ENCODE assay signal across 13 mouse cellular contexts in genomic region chr16:22097659-22098058, GRCm38 (mm10).
DNase-seq lines count a peak whose midpoint lies in the region; ATAC-seq and TF ChIP-seq lines count a peak whose summit lies in the region.
"Had no signal": no experiment of that assay in that cellular context is flagged by ENCODE, and none has a peak within 500 bp of the region (broad histone marks: within the 10 kb centered on the region; RNA-seq: fewer than 3 reads in every experiment).

No protein-coding gene starts in this region.

- H3K27ac ChIP-seq in forebrain, postnatal 0 days (ENCODE audit: low read depth, low read length): no peak overlapping the region
- no peak overlapping the region for H3K27ac ChIP-seq in heart, adult 2 months
- H3K27ac ChIP-seq: left cerebral cortex, adult 2 months had no signal

- TF ChIP-seq POLR2A in heart, adult 2 months (IDR thresholded peaks at IDR 0.05; ENCODE audit: insufficient read depth, low read depth, low read length): no peak

- no peak; the same call in 1 of the 2 replicates for ATAC-seq in forebrain, postnatal 0 days
- ATAC-seq: intestine, postnatal 0 days had no signal

- DNase-seq in gastrocnemius, postnatal 10 days: peak; percentile 28
- no peak for DNase-seq in gastrocnemius, postnatal 36 days
- DNase-seq in thymus, postnatal 4 days: peak; percentile 25
- no peak for DNase-seq in thymus, postnatal 14 days
- DNase-seq in forebrain, postnatal 0 days: peak; percentile 15
- no peak for DNase-seq in frontal cortex, postnatal 25 days (ENCODE audit: low spot score in 2 of 2)
- no peak for DNase-seq in thymus, postnatal 10 days (ENCODE audit: low spot score in 2 of 2)
- no peak for DNase-seq in heart, adult 2 months
- DNase-seq: lung, embryonic 14.5 days had no signal

- no peaks in the 10 kb centered on the region for H3K79me2 ChIP-seq in heart, adult 2 months (replicated peaks; ENCODE audit: control insufficient read depth, insufficient read depth, low read length)

- H3K9me3 ChIP-seq in forebrain, postnatal 0 days (ENCODE audit: low read length): no peaks in the 10 kb centered on the region
- H3K9me3 ChIP-seq: embryonic facial prominence, embryonic 15.5 days; G1E had no signal

- no peaks in the 10 kb centered on the region for H3K36me3 ChIP-seq in forebrain, postnatal 0 days (ENCODE audit: insufficient read depth)
- H3K36me3 ChIP-seq in heart, adult 2 months (ENCODE audit: control insufficient read depth, insufficient read depth, low read length): no peaks in the 10 kb centered on the region
- H3K36me3 ChIP-seq: G1E had no signal

- H3K4me2 ChIP-seq in forebrain, postnatal 0 days (ENCODE audit: low read depth): no peak overlapping the region
- H3K4me2 ChIP-seq: embryonic facial prominence, embryonic 15.5 days; lung, embryonic 14.5 days had no signal

- H3K4me1 ChIP-seq in forebrain, postnatal 0 days (ENCODE audit: insufficient read depth): no peaks in the 10 kb centered on the region
- no peaks in the 10 kb centered on the region; the same call in 1 of the 2 replicates for H3K4me1 ChIP-seq in heart, adult 2 months (ENCODE audit: control insufficient read depth, insufficient read depth, low read length)

- no peak overlapping the region for H3K4me3 ChIP-seq in forebrain, postnatal 0 days (ENCODE audit: low read depth, low read length)
- no peak overlapping the region for H3K4me3 ChIP-seq in heart, adult 2 months
- H3K4me3 ChIP-seq: embryonic facial prominence, embryonic 15.5 days; left cerebral cortex, adult 2 months had no signal

- 40% methylated on average over 7 of the region's 7 CpGs for WGBS in forebrain, postnatal 0 days
- 56% methylated on average over 7 of the region's 7 CpGs for WGBS in heart, adult 2 months

- intact Hi-C loops in gastrocnemius, postnatal 36 days (cut with DNase I): no loop called here
- intact Hi-C loops in heart, adult 2 months (cut with DNase I): no loop called here

- no peak overlapping the region for H3K9ac ChIP-seq in forebrain, postnatal 0 days
- H3K9ac ChIP-seq in heart, adult 2 months (ENCODE audit: low read depth, low read length): no peak overlapping the region
- H3K9ac ChIP-seq: embryonic facial prominence, embryonic 15.5 days; lung, embryonic 14.5 days had no signal

- TF ChIP-seq EP300 in heart, adult 2 months (IDR thresholded peaks at IDR 0.05; ENCODE audit: insufficient read depth, low read depth, low read length): no peak

- TF ChIP-seq CTCF in forebrain, postnatal 0 days (IDR thresholded peaks at IDR 0.05; ENCODE audit: low read depth): no peak
- TF ChIP-seq CTCF in heart, adult 2 months (IDR thresholded peaks at IDR 0.05): no peak

- no peaks in the 10 kb centered on the region for H3K27me3 ChIP-seq in forebrain, postnatal 0 days (ENCODE audit: insufficient read depth, low read length)
- H3K27me3 ChIP-seq in heart, adult 2 months (ENCODE audit: control insufficient read depth, insufficient read depth, low read length): no peaks in the 10 kb centered on the region
- H3K27me3 ChIP-seq: embryonic facial prominence, embryonic 15.5 days had no signal

Comparison
In these comparisons a context has a peak if more than half of its experiments do, and no peak if none do; other contexts are left out.
1. DNase-seq: peak in gastrocnemius, postnatal 10 days (single experiment), thymus, postnatal 4 days (single experiment) and forebrain, postnatal 0 days (single experiment); none in gastrocnemius, postnatal 36 days (0 of 2), thymus, postnatal 14 days (single experiment), frontal cortex, postnatal 25 days (0 of 2), thymus, postnatal 10 days (0 of 2) and heart, adult 2 months (0 of 2).